3 mouse cellular contexts compared by ENCODE assay signal in the genomic region with DNA sequence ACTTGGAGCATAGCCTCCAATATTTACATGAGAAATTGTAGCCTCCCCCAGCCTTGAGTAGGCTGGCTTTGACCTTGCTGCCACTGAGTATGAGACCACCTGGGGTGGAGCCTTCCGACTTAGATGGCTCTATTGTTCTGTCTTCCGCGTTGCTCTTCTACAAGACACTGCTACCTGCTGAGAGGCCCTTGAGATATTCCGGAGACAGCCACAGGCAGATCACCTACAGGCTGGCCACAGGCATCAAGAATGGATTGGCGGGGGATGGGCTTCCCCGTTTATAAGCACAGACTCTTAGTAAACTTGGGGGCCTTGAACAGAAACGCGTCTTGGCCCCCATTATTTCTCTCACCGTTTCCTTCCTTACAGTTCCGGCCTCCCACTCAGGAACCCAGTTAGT. TPM values are rescaled to one million over a fixed set of nuclear protein-coding genes. Genes with fewer than 3 reads are reported as not detected.
"Had no signal": no experiment of that assay in that cellular context is flagged by ENCODE, and none has a peak within 500 bp of the region (broad histone marks: within the 10 kb centered on the region; RNA-seq: fewer than 3 reads in every experiment).

No protein-coding gene starts in this region.

RNA-seq across cellular contexts. Expression of a gene that starts 18.0 kb away (rescaled TPM):
- polyA plus RNA-seq: midbrain, embryonic 10.5 days; midbrain, postnatal 0 days; urinary bladder, adult 2 months had no signal
